Mouse (Mus musculus) lung, adult 2 months (tissue): ENCODE data around the gene Mocs1.

Experiments used
- CTCF ChIP-seq: fragments of 200-500 bp; IDR thresholded peaks from 2 replicates; pipeline ENCODE4 v1.5.1; 2011; ENCODE audit warnings: mild to moderate bottlenecking, low read length, control low read depth; ENCODE audit not compliant: insufficient read depth
- POLR2A ChIP-seq: fragments of 200-500 bp; IDR thresholded peaks from 2 replicates; pipeline ENCODE4 v1.6.1; 2011; ENCODE audit warnings: low read depth, mild to moderate bottlenecking, control low read depth, low read length, borderline replicate concordance; ENCODE audit errors: extremely low read depth

DNA sequence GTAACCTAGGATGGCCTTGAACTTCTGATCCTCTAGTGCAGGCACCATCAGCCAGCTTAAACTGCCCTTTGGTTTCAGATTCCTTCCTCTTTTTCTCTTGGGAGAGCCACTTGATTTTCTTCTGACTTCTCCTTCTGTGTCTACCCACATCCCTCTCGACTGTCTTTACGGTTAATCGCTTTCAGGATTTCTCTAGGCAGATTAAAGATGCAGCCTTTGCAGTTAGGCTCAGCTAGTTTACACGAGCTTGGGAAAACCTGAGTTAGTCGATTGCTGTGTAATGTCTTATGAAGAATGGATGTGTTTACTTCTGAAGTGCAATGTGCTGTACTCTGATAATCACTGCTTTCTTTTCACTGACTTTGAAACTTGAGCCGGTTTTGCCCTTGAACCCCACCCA, 8.5 kb downstream of the Mocs1 start:
- TF ChIP-seq CTCF (no peak), POLR2A (no peak)
